Mouse (Mus musculus): ENCODE measurements around the gene Acox2. TPM values are rescaled to one million over a fixed set of nuclear protein-coding genes. Genes with fewer than 3 reads are reported as not detected.

Gene Acox2
- polyA plus RNA-seq, 1 experiment from 2014 or later: not detected

GRCm38 (mm10) chr14:8180371-8181035, 78.7 kb downstream of the Acox2 start:
- H3K36me3 ChIP-seq (ENCODE audit: inconsistent target): no peaks in the 10 kb centered on the region
- WGBS (ENCODE audit: missing documents): 88% methylated on average over 4 of the region's 4 CpGs
- H3K4me3 ChIP-seq (ENCODE audit: inconsistent target): no peak overlapping the region
- no peak overlapping the region for H3K27ac ChIP-seq
- no peaks in the 10 kb centered on the region for H3K79me2 ChIP-seq (ENCODE audit: inconsistent target)

GRCm38 (mm10) chr14:8176251-8176650, 82.9 kb downstream of the Acox2 start:
- Histone ChIP-seq H3K79me2 (ENCODE audit: inconsistent target) (peaks cover 13% of the 10 kb centered on the region), H3K36me3 (ENCODE audit: inconsistent target) (no peaks in the 10 kb centered on the region), H3K4me3 (ENCODE audit: inconsistent target) (no peak overlapping the region), H3K27ac (no peak overlapping the region)
- 49% methylated on average over 5 of the region's 5 CpGs for WGBS (ENCODE audit: missing documents)

Other genes starting within 250 kb of the Acox2 start
- gene Rpp14, start 179.0 kb downstream of the Acox2 start, polyA plus RNA-seq (2018): 13.0 to 22.4 TPM (median 17.1 TPM) in 3 replicates
- gene Pxk, start 161.1 kb downstream of the Acox2 start, polyA plus RNA-seq (2018): 30.9 to 55.5 TPM (median 34.0 TPM) in 3 replicates
- gene Pdhb, start 86.3 kb downstream of the Acox2 start, polyA plus RNA-seq (2018): 53.3 to 66.2 TPM (median 63.0 TPM) in 3 replicates
- gene Kctd6, start 45.2 kb downstream of the Acox2 start, polyA plus RNA-seq (2018): 8.9 to 15.7 TPM (median 13.6 TPM) in 3 replicates
- gene Fam107a, start 58.7 kb upstream of the Acox2 start, polyA plus RNA-seq (2018): not detected in 3 replicates
- not detected in 3 replicates for gene Oit1, start 119.4 kb upstream of the Acox2 start, polyA plus RNA-seq (2018)

Data from macrophage (primary cell).